8 mouse cellular contexts compared by ENCODE assay signal in genomic region chr9:118507552-118507951, GRCm38 (mm10). TPM values are rescaled to one million over a fixed set of nuclear protein-coding genes. Genes with fewer than 3 reads are reported as not detected.
DNase-seq lines count a peak whose midpoint lies in the region; ATAC-seq and TF ChIP-seq lines count a peak whose summit lies in the region.

No protein-coding gene starts in this region.

- no peak for TF ChIP-seq POLR2A in cerebellum, adult 2 months (IDR thresholded peaks at IDR 0.05; ENCODE audit: borderline replicate concordance, insufficient read depth, low read length)

- 0 out of 2 replicates have a peak overlapping the region, but pooled peaks have one; percentile 89 for H3K9ac ChIP-seq in embryonic facial prominence, embryonic 12.5 days

- TF ChIP-seq CTCF in cerebellum, adult 2 months (IDR thresholded peaks at IDR 0.05; ENCODE audit: borderline replicate concordance, insufficient read depth, low read depth, low read length) = no peak

- no peaks in the 10 kb centered on the region for H3K9me3 ChIP-seq in embryonic facial prominence, embryonic 12.5 days
- H3K9me3 ChIP-seq in midbrain, embryonic 10.5 days (replicated peaks) = no peaks in the 10 kb centered on the region

- peak overlapping the region; percentile 43 for H3K4me3 ChIP-seq in cerebellum, adult 2 months (replicated peaks; ENCODE audit: insufficient read depth, low read depth, low read length)
- peak overlapping the region; percentile 96 for H3K4me3 ChIP-seq in embryonic facial prominence, embryonic 12.5 days
- peak overlapping the region; percentile 94 for H3K4me3 ChIP-seq in midbrain, embryonic 10.5 days

- WGBS in cerebellum, adult 2 months = 55% methylated on average over 6 of the region's 6 CpGs
- 86% methylated on average over 6 of the region's 6 CpGs for WGBS in embryonic facial prominence, embryonic 12.5 days
- WGBS in midbrain, embryonic 10.5 days = 74% methylated on average over 6 of the region's 6 CpGs

- H3K36me3 ChIP-seq in embryonic facial prominence, embryonic 12.5 days = no peaks in the 10 kb centered on the region
- peaks cover 5% of the 10 kb centered on the region for H3K36me3 ChIP-seq in midbrain, embryonic 10.5 days

- peak overlapping the region; percentile 82 for H3K4me2 ChIP-seq in embryonic facial prominence, embryonic 12.5 days (replicated peaks)

- no peak for ATAC-seq in embryonic facial prominence, embryonic 12.5 days (ENCODE audit: insufficient number of reproducible peaks, insufficient read depth, low FRiP score, low TSS enrichment)

- no peak overlapping the region for H3K27ac ChIP-seq in cerebellum, adult 2 months (ENCODE audit: insufficient read depth, low read length)
- no peak overlapping the region for H3K27ac ChIP-seq in embryonic facial prominence, embryonic 12.5 days
- H3K27ac ChIP-seq in midbrain, embryonic 10.5 days (replicated peaks) = no peak overlapping the region

- DNase-seq in cerebellum, adult 2 months = no peak
- no peak for DNase-seq in cerebellum, postnatal 10 days
- peak; percentile 80 for DNase-seq in kidney, adult 11 months
- DNase-seq in midbrain, embryonic 10.5 days (ENCODE audit: low spot score) = no peak
- DNase-seq in cerebellum, adult 9-11 months = no peak
- no peak for DNase-seq in urinary bladder, postnatal 25 days (ENCODE audit: low spot score)
- no peak for DNase-seq in adrenal gland, adult 8-10 months

- no peaks in the 10 kb centered on the region for H3K27me3 ChIP-seq in cerebellum, adult 2 months (ENCODE audit: control insufficient read depth, insufficient read depth, low read length)
- H3K27me3 ChIP-seq in embryonic facial prominence, embryonic 12.5 days = no peaks in the 10 kb centered on the region
- H3K27me3 ChIP-seq in midbrain, embryonic 10.5 days (ENCODE audit: low read depth, poor library complexity, severe bottlenecking) = no peaks in the 10 kb centered on the region

- 0 out of 2 replicates have a peak, but pooled peaks cover 7% of the 10 kb centered on the region for H3K4me1 ChIP-seq in cerebellum, adult 2 months (ENCODE audit: control insufficient read depth, insufficient read depth, low read length)
- H3K4me1 ChIP-seq in embryonic facial prominence, embryonic 12.5 days = peaks cover 16% of the 10 kb centered on the region
- H3K4me1 ChIP-seq in midbrain, embryonic 10.5 days = peaks cover 29% of the 10 kb centered on the region

RNA-seq across cellular contexts. Expression of gene Golga4, which starts 1.5 kb away (rescaled TPM):
- 61.5 and 65.7 TPM in 2 replicates for polyA plus RNA-seq in cerebellum, adult 2 months (2012; rRNA removed)
- polyA plus RNA-seq in embryonic facial prominence, embryonic 12.5 days (2016; fragmentation: Nextera tagmentation; extraction: Ambion mirVana) = 62.3 and 68.6 TPM in 2 replicates
- 39.2 and 40.8 TPM in 2 replicates for polyA plus RNA-seq in midbrain, embryonic 10.5 days (2016; fragmentation: Nextera tagmentation; extraction: Ambion mirVana)
- 100 to 1,000 TPM; 129 to 187 (median 147) TPM for total RNA-seq in adrenal gland, adult 8-10 months (2022)

RNA-seq across cellular contexts. Expression of gene Eomes, which starts 29.5 kb away (rescaled TPM):
- 6.0 and 6.9 TPM in 2 replicates for polyA plus RNA-seq in cerebellum, adult 2 months (2012; rRNA removed)
- polyA plus RNA-seq in embryonic facial prominence, embryonic 12.5 days (2016; fragmentation: Nextera tagmentation; extraction: Ambion mirVana) = 0.09 and 0.65 TPM in 2 replicates
- polyA plus RNA-seq in midbrain, embryonic 10.5 days (2016; fragmentation: Nextera tagmentation; extraction: Ambion mirVana) = 0.25 and 0.56 TPM in 2 replicates
- under 1 TPM; 0.11 to 0.49 (median 0.43) TPM for total RNA-seq in adrenal gland, adult 8-10 months (2022)

Comparison
In these comparisons a context has a peak if more than half of its experiments do, and no peak if none do; other contexts are left out.
1. H3K4me3 ChIP-seq: peak in every context shown above with its lines; median percentile 96 in embryonic facial prominence, embryonic 12.5 days; 94 in midbrain, embryonic 10.5 days; 43 in cerebellum, adult 2 months.